Mouse (Mus musculus) c-Kit-positive CD71-positive TER-119-positive erythroid progenitor cells, embryonic 14.5 days (primary cell): ENCODE data around the gene Sp6.

Experiments
- DNase-seq: peaks from one replicate; pipeline ENCODE4 v3.0.0-alpha.2; 2013; ENCODE audit warnings: low spot score

Gene Sp6

GRCm38 (mm10) chr11:97021873-97022484 is 8.8 kb downstream of the Sp6 start:
- no peak for DNase-seq

GRCm38 (mm10) chr11:97024977-97025376 is 11.8 kb downstream of the Sp6 start:
- no peak for DNase-seq

GRCm38 (mm10) chr11:97025721-97026344 is 12.6 kb downstream of the Sp6 start:
- peak; percentile 78 for DNase-seq

GRCm38 (mm10) chr11:97029686-97030417 is 16.7 kb downstream of the Sp6 start, which contains the start of gene Scrn2:
Gene Scrn2 (plus strand): TSS chr11:97029938.
- peak; percentile 79 for DNase-seq

- no peak for DNase-seq
Measured at GRCm38 (mm10) chr11:97030426-97030825, 17.2 kb downstream of the Sp6 start.

- DNase-seq: no peak
Measured at GRCm38 (mm10) chr11:97031977-97032376, 18.8 kb downstream of the Sp6 start.

- no peak for DNase-seq
Measured at GRCm38 (mm10) chr11:97032499-97032898, 19.3 kb downstream of the Sp6 start.

- DNase-seq: no peak
Measured at GRCm38 (mm10) chr11:97033781-97034180, 20.6 kb downstream of the Sp6 start.

- no peak for DNase-seq
Measured at GRCm38 (mm10) chr11:97036141-97036540, 22.9 kb downstream of the Sp6 start.

- DNase-seq: no peak
Measured at GRCm38 (mm10) chr11:97038881-97039280, 25.7 kb downstream of the Sp6 start.

- no peak for DNase-seq
Measured at GRCm38 (mm10) chr11:97040301-97041021, 27.3 kb downstream of the Sp6 start.

- DNase-seq: peak; percentile 90
Measured at GRCm38 (mm10) chr11:97041022-97041899, 28.1 kb downstream of the Sp6 start, which contains the start of the genes Lrrc46 and Mrpl10. Gene Lrrc46 (minus strand): TSS chr11:97041407. Gene Mrpl10 (plus strand): TSS chr11:97041560.

- DNase-seq: no peak
Measured at GRCm38 (mm10) chr11:97044902-97045301, 31.7 kb downstream of the Sp6 start.

- no peak for DNase-seq
Measured at GRCm38 (mm10) chr11:97045861-97046260, 32.7 kb downstream of the Sp6 start.

GRCm38 (mm10) chr11:97048090-97048650 is 35.0 kb downstream of the Sp6 start:
- no peak for DNase-seq

- no peak for DNase-seq
Measured at GRCm38 (mm10) chr11:97049492-97050085, 36.4 kb downstream of the Sp6 start.

GRCm38 (mm10) chr11:97050216-97050943 is 37.2 kb downstream of the Sp6 start, which contains the start of gene Osbpl7:
Gene Osbpl7 (plus strand): TSS chr11:97050628.
- no peak for DNase-seq

- DNase-seq: no peak
Measured at GRCm38 (mm10) chr11:97050944-97051586, 37.9 kb downstream of the Sp6 start.

- DNase-seq: peak; percentile 47
Measured at GRCm38 (mm10) chr11:97052219-97052646, 39.0 kb downstream of the Sp6 start.
